In the genomic region with DNA sequence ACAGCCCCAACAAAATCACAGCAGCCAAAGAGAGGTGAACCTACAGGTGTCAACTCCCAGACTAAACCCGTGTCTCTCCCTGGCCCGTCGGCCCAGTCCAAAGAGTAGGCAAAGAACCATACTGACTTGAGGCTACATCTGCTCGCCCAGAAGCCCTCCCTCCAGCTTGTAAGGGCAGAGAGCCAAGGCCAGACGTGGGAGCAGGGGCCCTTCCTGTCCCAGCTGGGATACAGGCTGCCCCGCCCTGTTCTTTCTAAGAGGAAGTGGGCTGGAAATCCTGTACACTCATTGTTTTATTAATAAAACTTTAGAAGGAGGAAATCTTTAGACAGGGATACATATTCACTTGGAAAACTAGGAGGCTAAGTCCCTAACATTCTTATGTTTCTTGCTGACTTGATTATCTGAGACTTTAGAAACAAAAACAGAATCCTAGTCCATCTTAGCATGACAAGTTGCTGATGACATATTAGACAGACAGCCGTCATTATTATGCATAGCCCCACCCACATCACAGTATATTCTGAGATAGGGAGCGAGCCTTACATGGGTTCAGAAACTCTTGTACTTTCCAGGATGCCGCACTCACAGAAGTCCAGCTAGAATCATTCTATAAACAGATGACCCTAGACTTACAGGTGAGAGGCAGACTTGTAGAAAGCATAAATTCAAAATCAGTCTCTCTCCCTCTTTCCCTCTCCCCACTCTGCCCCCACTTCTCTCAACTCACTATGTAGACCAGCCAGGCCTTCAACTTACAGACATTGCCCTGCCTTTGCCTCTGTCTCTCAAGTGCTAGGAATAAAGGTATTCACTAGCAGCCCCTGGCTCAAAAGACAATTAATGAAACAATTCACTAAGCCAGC, we compare ENCODE assay signal across 9 mouse cellular contexts.
A peak's percentile ranks its signal among the peaks of the same experiment; 100 is the strongest.
DNase-seq lines count a peak whose midpoint lies in the region; ATAC-seq and TF ChIP-seq lines count a peak whose summit lies in the region.
"Had no signal": no experiment of that assay in that cellular context is flagged by ENCODE, and none has a peak within 500 bp of the region (broad histone marks: within the 10 kb centered on the region; RNA-seq: fewer than 3 reads in every experiment).

No protein-coding gene starts in this region.

- H3K27ac ChIP-seq in midbrain, postnatal 0 days (ENCODE audit: low read depth, low read length) = 0 out of 2 replicates have a peak overlapping the region, but pooled peaks have one; percentile 43
- no peak overlapping the region for H3K27ac ChIP-seq in midbrain, embryonic 11.5 days (ENCODE audit: low read depth, low read length)
- H3K27ac ChIP-seq in embryonic fibroblast, embryonic 13.5 days (ENCODE audit: insufficient read depth, low read length) = peak overlapping the region; percentile 100
- no peak overlapping the region for H3K27ac ChIP-seq in liver, embryonic 14.5 days
- peak overlapping the region; percentile 97 for H3K27ac ChIP-seq in small intestine, adult 2 months (ENCODE audit: insufficient read depth, low read depth, low read length)
- H3K27ac ChIP-seq in forebrain, postnatal 0 days (ENCODE audit: low read depth, low read length) = no peak overlapping the region; the same call in 1 of the 2 replicates
- H3K27ac ChIP-seq: limb, embryonic 12.5 days had no signal

- TF ChIP-seq CTCF in midbrain, postnatal 0 days (IDR thresholded peaks at IDR 0.05) = no peak
- no peak for TF ChIP-seq CTCF in embryonic fibroblast, embryonic 13.5 days (IDR thresholded peaks at IDR 0.05; ENCODE audit: borderline replicate concordance, insufficient read depth, low read length)
- no peak for TF ChIP-seq CTCF in liver, embryonic 14.5 days (IDR thresholded peaks at IDR 0.05; ENCODE audit: low read depth)
- no peak for TF ChIP-seq CTCF in small intestine, adult 2 months (IDR thresholded peaks at IDR 0.05; ENCODE audit: extremely low read depth, insufficient read length, insufficient replicate concordance, low read depth, low read length)
- TF ChIP-seq CTCF in forebrain, postnatal 0 days (IDR thresholded peaks at IDR 0.05; ENCODE audit: low read depth) = no peak

- no peaks in the 10 kb centered on the region for H3K9me3 ChIP-seq in midbrain, postnatal 0 days (ENCODE audit: low read length)
- H3K9me3 ChIP-seq in midbrain, embryonic 11.5 days (ENCODE audit: control insufficient read depth, low read length) = no peaks in the 10 kb centered on the region
- H3K9me3 ChIP-seq in liver, embryonic 14.5 days (ENCODE audit: control insufficient read depth, low read length) = no peaks in the 10 kb centered on the region
- H3K9me3 ChIP-seq in forebrain, postnatal 0 days (ENCODE audit: low read length) = no peaks in the 10 kb centered on the region
- H3K9me3 ChIP-seq: limb, embryonic 12.5 days had no signal

- no peak overlapping the region for H3K4me2 ChIP-seq in midbrain, postnatal 0 days (ENCODE audit: low read depth, low read length, poor library complexity, severe bottlenecking)
- no peak overlapping the region for H3K4me2 ChIP-seq in midbrain, embryonic 11.5 days
- no peak overlapping the region for H3K4me2 ChIP-seq in liver, embryonic 14.5 days (ENCODE audit: low read depth)
- H3K4me2 ChIP-seq in forebrain, postnatal 0 days (ENCODE audit: low read depth) = no peak overlapping the region
- H3K4me2 ChIP-seq: limb, embryonic 12.5 days had no signal

- no peak for ATAC-seq in midbrain, postnatal 0 days (ENCODE audit: low FRiP score)
- no peak for ATAC-seq in midbrain, embryonic 11.5 days (ENCODE audit: low FRiP score)
- peak; percentile 80 to 87 for ATAC-seq in hematopoietic stem cell, adult 5-6 weeks (replicated peaks in 1 of 2; ENCODE audit: insufficient read depth in 1 of 2, low FRiP score in 2 of 2, low TSS enrichment in 1 of 2, low read depth in 1 of 2, poor library complexity in 2 of 2, severe bottlenecking in 2 of 2)
- 0 out of 2 replicates have a peak, but pooled peaks have one; percentile 41 for ATAC-seq in liver, embryonic 14.5 days (ENCODE audit: insufficient read depth)
- no peak for ATAC-seq in forebrain, postnatal 0 days

- H3K27me3 ChIP-seq in midbrain, postnatal 0 days (ENCODE audit: insufficient read depth, low read length) = no peaks in the 10 kb centered on the region
- H3K27me3 ChIP-seq in midbrain, embryonic 11.5 days (ENCODE audit: control insufficient read depth, insufficient read depth, low read length) = no peaks in the 10 kb centered on the region
- H3K27me3 ChIP-seq in liver, embryonic 14.5 days (ENCODE audit: control insufficient read depth, insufficient read depth, low read length) = no peaks in the 10 kb centered on the region
- no peaks in the 10 kb centered on the region for H3K27me3 ChIP-seq in small intestine, adult 2 months (ENCODE audit: control insufficient read depth, insufficient read depth, low read length)
- no peaks in the 10 kb centered on the region for H3K27me3 ChIP-seq in forebrain, postnatal 0 days (ENCODE audit: insufficient read depth, low read length)
- H3K27me3 ChIP-seq: limb, embryonic 12.5 days had no signal

- peak; percentile 16 for DNase-seq in midbrain, postnatal 0 days (ENCODE audit: low spot score)
- DNase-seq in midbrain, embryonic 11.5 days (ENCODE audit: low spot score, missing footprints) = no peak
- DNase-seq in liver, embryonic 14.5 days (ENCODE audit: low read depth in 3 of 3, low spot score in 3 of 3) = no peak
- no peak for DNase-seq in forebrain, postnatal 0 days
- no peak for DNase-seq in left cerebral cortex, adult 8-10 months (ENCODE audit: low spot score in 2 of 2)

- H3K36me3 ChIP-seq in midbrain, postnatal 0 days (ENCODE audit: insufficient read depth, low read length) = no peaks in the 10 kb centered on the region
- no peaks in the 10 kb centered on the region for H3K36me3 ChIP-seq in midbrain, embryonic 11.5 days (ENCODE audit: control insufficient read depth, insufficient read depth, low read length)
- no peaks in the 10 kb centered on the region for H3K36me3 ChIP-seq in liver, embryonic 14.5 days (replicated peaks; ENCODE audit: control insufficient read depth, insufficient read depth, low read depth)
- H3K36me3 ChIP-seq in small intestine, adult 2 months (ENCODE audit: control insufficient read depth, insufficient read depth, low read length) = peaks cover 2% of the 10 kb centered on the region; the same call in 1 of the 2 replicates
- no peaks in the 10 kb centered on the region for H3K36me3 ChIP-seq in forebrain, postnatal 0 days (ENCODE audit: insufficient read depth)
- H3K36me3 ChIP-seq: limb, embryonic 12.5 days had no signal

- H3K4me3 ChIP-seq in midbrain, postnatal 0 days (ENCODE audit: low read depth, low read length) = no peak overlapping the region
- no peak overlapping the region for H3K4me3 ChIP-seq in midbrain, embryonic 11.5 days (ENCODE audit: low read depth, low read length)
- no peak overlapping the region for H3K4me3 ChIP-seq in embryonic fibroblast, embryonic 13.5 days (ENCODE audit: insufficient read depth, low read length)
- H3K4me3 ChIP-seq in liver, embryonic 14.5 days (ENCODE audit: insufficient read depth in 1 of 2, low read depth in 2 of 2, low read length in 2 of 2) = no peak overlapping the region
- no peak overlapping the region for H3K4me3 ChIP-seq in small intestine, adult 2 months (ENCODE audit: low read depth, low read length)
- H3K4me3 ChIP-seq in forebrain, postnatal 0 days (ENCODE audit: low read depth, low read length) = no peak overlapping the region
- H3K4me3 ChIP-seq: limb, embryonic 12.5 days had no signal

- 70% methylated on average over 9 of the region's 9 CpGs for WGBS in midbrain, postnatal 0 days
- 83% methylated on average over 9 of the region's 9 CpGs for WGBS in midbrain, embryonic 11.5 days
- WGBS in liver, embryonic 14.5 days (ENCODE audit: insufficient replicate concordance) = 44% methylated on average over 9 of the region's 9 CpGs
- 14% methylated on average over 9 of the region's 9 CpGs for WGBS in small intestine, adult 2 months
- WGBS in forebrain, postnatal 0 days = 71% methylated on average over 9 of the region's 9 CpGs

- TF ChIP-seq POLR2A in embryonic fibroblast, embryonic 13.5 days (IDR thresholded peaks at IDR 0.05; ENCODE audit: low read depth, low read length) = no peak
- no peak for TF ChIP-seq POLR2A in small intestine, adult 2 months (IDR thresholded peaks at IDR 0.05; ENCODE audit: low read depth, low read length)

- H3K4me1 ChIP-seq in midbrain, postnatal 0 days (ENCODE audit: insufficient read depth, low read length) = no peaks in the 10 kb centered on the region
- peaks cover 2% of the 10 kb centered on the region; the same call in 1 of the 2 replicates for H3K4me1 ChIP-seq in midbrain, embryonic 11.5 days (ENCODE audit: control insufficient read depth, insufficient read depth, low read length)
- H3K4me1 ChIP-seq in embryonic fibroblast, embryonic 13.5 days (ENCODE audit: control insufficient read depth, insufficient read depth, low read length) = peaks cover 14% of the 10 kb centered on the region
- peaks cover 0 to 11% of the 10 kb centered on the region in 2 experiments; a peak in 2 of 4 replicates for H3K4me1 ChIP-seq in liver, embryonic 14.5 days (replicated peaks; ENCODE audit: control insufficient read depth in 2 of 2, insufficient read depth in 2 of 2, low read length in 1 of 2)
- H3K4me1 ChIP-seq in small intestine, adult 2 months (ENCODE audit: control insufficient read depth, insufficient read depth, insufficient read length, low read length) = peaks cover 20% of the 10 kb centered on the region
- no peaks in the 10 kb centered on the region for H3K4me1 ChIP-seq in forebrain, postnatal 0 days (ENCODE audit: insufficient read depth)

- no peak overlapping the region for H3K9ac ChIP-seq in midbrain, postnatal 0 days (replicated peaks; ENCODE audit: low read length, poor library complexity, severe bottlenecking)
- H3K9ac ChIP-seq in midbrain, embryonic 11.5 days (ENCODE audit: low read length) = no peak overlapping the region
- H3K9ac ChIP-seq in liver, embryonic 14.5 days (replicated peaks) = no peak overlapping the region
- no peak overlapping the region for H3K9ac ChIP-seq in forebrain, postnatal 0 days
- H3K9ac ChIP-seq: limb, embryonic 12.5 days had no signal

- TF ChIP-seq EP300 in liver, embryonic 14.5 days (IDR thresholded peaks at IDR 0.05; ENCODE audit: low read depth) = no peak

Comparison
In these comparisons a context has a peak if more than half of its experiments do, and no peak if none do; other contexts are left out.
1. H3K27ac ChIP-seq: peak in midbrain, postnatal 0 days (single experiment), embryonic fibroblast, embryonic 13.5 days (single experiment) and small intestine, adult 2 months (single experiment); none in midbrain, embryonic 11.5 days (single experiment), liver, embryonic 14.5 days (single experiment) and forebrain, postnatal 0 days (single experiment).
2. ATAC-seq: peak in hematopoietic stem cell, adult 5-6 weeks (2 of 2) and liver, embryonic 14.5 days (single experiment); none in midbrain, postnatal 0 days (single experiment), midbrain, embryonic 11.5 days (single experiment) and forebrain, postnatal 0 days (single experiment).